Mouse (Mus musculus) heart, embryonic 12.5 days (tissue): ENCODE results near the gene Hmga2. TPM values are rescaled to one million over a fixed set of nuclear protein-coding genes. Genes with fewer than 3 reads are reported as not detected.

Experiments used
- ATAC-seq: fragments of 200-750 bp; cut with Nextera tagmentation; 2 replicates; pipeline ENCODE4 v1.8.0; 2017; ENCODE audit warnings: moderate TSS enrichment, moderate library complexity; ENCODE audit not compliant: insufficient number of reproducible peaks, low FRiP score
- H3K27ac ChIP-seq: fragments of 300-500 bp; sonication (generic); 2 replicates; pipeline ENCODE4 v1.5.1; 2016; ENCODE audit warnings: mild to moderate bottlenecking, moderate library complexity; ENCODE audit not compliant: poor library complexity, severe bottlenecking
- H3K27me3 ChIP-seq: fragments of 300-500 bp; sonication (generic); replicated peaks from 2 replicates; pipeline ENCODE4 v1.6.1; 2016; ENCODE audit warnings: mild to moderate bottlenecking, moderate library complexity
- H3K36me3 ChIP-seq: fragments of 300-500 bp; sonication (generic); 2 replicates; pipeline ENCODE4 v1.6.1; 2016; ENCODE audit warnings: mild to moderate bottlenecking, moderate library complexity
- H3K4me1 ChIP-seq: fragments of 300-500 bp; sonication (generic); replicated peaks from 2 replicates; pipeline ENCODE4 v1.6.1; 2016; ENCODE audit warnings: mild to moderate bottlenecking
- H3K4me2 ChIP-seq: fragments of 300-500 bp; sonication (generic); 2 replicates; pipeline ENCODE4 v1.6.1; 2016; ENCODE audit warnings: mild to moderate bottlenecking, moderate library complexity
- H3K4me3 ChIP-seq: fragments of 300-500 bp; sonication (generic); 2 replicates; pipeline ENCODE4 v1.5.1; 2016; ENCODE audit warnings: mild to moderate bottlenecking
- H3K9ac ChIP-seq: fragments of 300-500 bp; sonication (generic); 2 replicates; pipeline ENCODE4 v1.6.1; 2016; ENCODE audit warnings: mild to moderate bottlenecking, moderate library complexity
- H3K9me3 ChIP-seq: fragments of 300-500 bp; sonication (generic); replicated peaks from 2 replicates; pipeline ENCODE4 v1.6.1; 2016; ENCODE audit warnings: mild to moderate bottlenecking, moderate library complexity
- WGBS: fragments of 180-500 bp; shearing (Covaris S2); methylation state at CpG from one replicate; pipeline ENCODE4 v1.1.7; 2016; 5-methylcytosine and 5-hydroxymethylcytosine counted together
- polyA plus RNA-seq: library from polyadenylated mRNA; unstranded; fragments of >200 nt; fragmentation: Nextera tagmentation; extraction: Ambion mirVana; gene quantifications from 2 replicates; pipeline ENCODE4 v1.2.1, GENCODE M21; 2016

Gene Hmga2
- polyA plus RNA-seq, 1 experiment from 2014 or later, result 21.3 TPM

- peaks cover 17% of the 10 kb centered on the region for H3K4me1 ChIP-seq
Measured at GRCm38 (mm10) chr10:120441254-120441653, 35.0 kb downstream of the Hmga2 start.

GRCm38 (mm10) chr10:120434433-120434832 lies 41.8 kb downstream of the Hmga2 start:
- H3K9ac ChIP-seq, result no peak overlapping the region
- H3K4me3 ChIP-seq, result no peak overlapping the region
- no peak overlapping the region for H3K27ac ChIP-seq
- H3K4me2 ChIP-seq, result no peak overlapping the region
- H3K4me1 ChIP-seq, result peaks cover 29% of the 10 kb centered on the region
- no peak for ATAC-seq
- no peaks in the 10 kb centered on the region for H3K9me3 ChIP-seq
- WGBS, result 33% methylated on average over 7 of the region's 7 CpGs
- no peaks in the 10 kb centered on the region for H3K27me3 ChIP-seq
- no peaks in the 10 kb centered on the region; the same call in 1 of the 2 replicates for H3K36me3 ChIP-seq

More at GRCm38 (mm10) chr10:120441254-120441653, 35.0 kb downstream of the Hmga2 start:
- ATAC-seq, result no peak
- 41% methylated on average over 11 of the region's 11 CpGs for WGBS
- Histone ChIP-seq H3K4me2 (no peak overlapping the region), H3K4me3 (no peak overlapping the region), H3K27me3 (no peaks in the 10 kb centered on the region), H3K27ac (no peak overlapping the region), H3K9ac (no peak overlapping the region), H3K9me3 (no peaks in the 10 kb centered on the region), H3K36me3 (peaks cover 17% of the 10 kb centered on the region)

GRCm38 (mm10) chr10:120433463-120433815 lies 42.8 kb downstream of the Hmga2 start:
- 0 out of 2 replicates have a peak overlapping the region, but pooled peaks have one; percentile 24 for H3K9ac ChIP-seq
- H3K4me3 ChIP-seq, result no peak overlapping the region
- H3K27ac ChIP-seq, result peak overlapping the region; percentile 65
- no peaks in the 10 kb centered on the region for H3K27me3 ChIP-seq
- peaks cover 39% of the 10 kb centered on the region for H3K4me1 ChIP-seq
- H3K36me3 ChIP-seq, result peaks cover 1% of the 10 kb centered on the region; the same call in 1 of the 2 replicates
- no peaks in the 10 kb centered on the region for H3K9me3 ChIP-seq
- no peak overlapping the region for H3K4me2 ChIP-seq
- ATAC-seq, result no peak
- 41% methylated on average over 5 of the region's 5 CpGs for WGBS

GRCm38 (mm10) chr10:120432731-120433462 lies 43.4 kb downstream of the Hmga2 start:
- Histone ChIP-seq H3K9me3 (no peaks in the 10 kb centered on the region), H3K27me3 (no peaks in the 10 kb centered on the region), H3K27ac (peak overlapping the region; percentile 65), H3K4me1 (peaks cover 42% of the 10 kb centered on the region), H3K4me2 (peak overlapping the region; percentile 16; the same call in 1 of the 2 replicates), H3K9ac (0 out of 2 replicates have a peak overlapping the region, but pooled peaks have one; percentile 24), H3K36me3 (peaks cover 3% of the 10 kb centered on the region; the same call in 1 of the 2 replicates), H3K4me3 (no peak overlapping the region)
- WGBS, result 38% methylated on average over 9 of the region's 9 CpGs
- no peak for ATAC-seq

GRCm38 (mm10) chr10:120432081-120432480 lies 44.2 kb downstream of the Hmga2 start:
- Histone ChIP-seq H3K9ac (no peak overlapping the region), H3K4me3 (no peak overlapping the region), H3K27me3 (no peaks in the 10 kb centered on the region), H3K4me1 (peaks cover 42% of the 10 kb centered on the region), H3K9me3 (no peaks in the 10 kb centered on the region), H3K27ac (no peak overlapping the region), H3K4me2 (no peak overlapping the region), H3K36me3 (peaks cover 3% of the 10 kb centered on the region; the same call in 1 of the 2 replicates)
- WGBS, result 80% methylated on average over 9 of the region's 9 CpGs
- no peak for ATAC-seq

- H3K4me2 ChIP-seq, result no peak overlapping the region
- 0 out of 2 replicates have a peak, but pooled peaks have one; percentile 41 for ATAC-seq
- H3K4me3 ChIP-seq, result no peak overlapping the region
- WGBS, result 72% methylated on average over 2 of the region's 2 CpGs
- no peaks in the 10 kb centered on the region for H3K9me3 ChIP-seq
- H3K9ac ChIP-seq, result no peak overlapping the region
- no peak overlapping the region for H3K27ac ChIP-seq
- peaks cover 42% of the 10 kb centered on the region for H3K4me1 ChIP-seq
- H3K36me3 ChIP-seq, result 0 out of 2 replicates have a peak, but pooled peaks cover 3% of the 10 kb centered on the region
- no peaks in the 10 kb centered on the region for H3K27me3 ChIP-seq
Measured at GRCm38 (mm10) chr10:120431435-120431834, 44.8 kb downstream of the Hmga2 start.

GRCm38 (mm10) chr10:120430422-120430821 lies 45.8 kb downstream of the Hmga2 start:
- Histone ChIP-seq H3K27me3 (no peaks in the 10 kb centered on the region), H3K4me2 (no peak overlapping the region), H3K36me3 (0 out of 2 replicates have a peak, but pooled peaks cover 3% of the 10 kb centered on the region), H3K27ac (no peak overlapping the region), H3K9ac (no peak overlapping the region), H3K4me3 (no peak overlapping the region), H3K4me1 (peaks cover 47% of the 10 kb centered on the region), H3K9me3 (no peaks in the 10 kb centered on the region)
- 69% methylated on average over 7 of the region's 7 CpGs for WGBS
- ATAC-seq, result no peak

- Histone ChIP-seq H3K9me3 (no peaks in the 10 kb centered on the region), H3K27me3 (no peaks in the 10 kb centered on the region), H3K27ac (no peak overlapping the region), H3K4me1 (peaks cover 43% of the 10 kb centered on the region), H3K9ac (no peak overlapping the region), H3K4me2 (no peak overlapping the region), H3K36me3 (0 out of 2 replicates have a peak, but pooled peaks cover 3% of the 10 kb centered on the region), H3K4me3 (no peak overlapping the region)
- WGBS, result 83% methylated on average over 5 of the region's 5 CpGs
- ATAC-seq, result no peak
Measured at GRCm38 (mm10) chr10:120429758-120430259, 46.5 kb downstream of the Hmga2 start.

GRCm38 (mm10) chr10:120429199-120429551 lies 47.1 kb downstream of the Hmga2 start:
- Histone ChIP-seq H3K4me2 (peak overlapping the region; percentile 29; the same call in 1 of the 2 replicates), H3K36me3 (0 out of 2 replicates have a peak, but pooled peaks cover 3% of the 10 kb centered on the region), H3K27me3 (no peaks in the 10 kb centered on the region), H3K4me1 (peaks cover 47% of the 10 kb centered on the region), H3K9me3 (no peaks in the 10 kb centered on the region), H3K27ac (no peak overlapping the region), H3K9ac (peak overlapping the region; percentile 6; the same call in 1 of the 2 replicates), H3K4me3 (no peak overlapping the region)
- no peak for ATAC-seq
- 76% methylated on average over 10 of the region's 10 CpGs for WGBS

GRCm38 (mm10) chr10:120428430-120429198 lies 47.7 kb downstream of the Hmga2 start:
- Histone ChIP-seq H3K36me3 (0 out of 2 replicates have a peak, but pooled peaks cover 3% of the 10 kb centered on the region), H3K4me1 (peaks cover 51% of the 10 kb centered on the region), H3K4me3 (no peak overlapping the region), H3K27me3 (no peaks in the 10 kb centered on the region), H3K27ac (peak overlapping the region; percentile 49; the same call in 1 of the 2 replicates), H3K4me2 (peak overlapping the region; percentile 29), H3K9ac (peak overlapping the region; percentile 6; the same call in 1 of the 2 replicates), H3K9me3 (no peaks in the 10 kb centered on the region)
- ATAC-seq, result 0 out of 2 replicates have a peak, but pooled peaks have one; percentile 29
- 68% methylated on average over 33 of the region's 33 CpGs for WGBS
